Mouse (Mus musculus) CH12.LX (cell line): ENCODE measurements around the gene Iqch.
A peak's percentile ranks its signal among the peaks of the same experiment; 100 is the strongest.

ENCODE experiments used
- CHD2 ChIP-seq: IDR thresholded peaks from 2 replicates; pipeline ENCODE4 v1.6.1; 2011; ENCODE audit warnings: low read length, improper control_type of control experiment
- CTCF ChIP-seq, 2 experiments: IDR thresholded peaks in 1 of 2; conservative IDR thresholded peaks in 1 of 2; 2 replicates each; pipeline ENCODE4 v1.5.1; 2011 to 2012; ENCODE audit warnings: low read depth in 2 of 2, low read length in 2 of 2, improper control_type of control experiment in 1 of 2, inconsistent platforms in 1 of 2, mild to moderate bottlenecking in 1 of 2, moderate library complexity in 1 of 2
- E2F4 ChIP-seq: IDR thresholded peaks from 2 replicates; pipeline ENCODE4 v1.6.1; 2011; ENCODE audit warnings: low read depth, low read length, improper control_type of control experiment; ENCODE audit not compliant: insufficient replicate concordance
- JUND ChIP-seq: conservative IDR thresholded peaks from 2 replicates; pipeline ENCODE4 v1.6.1; 2011; ENCODE audit warnings: low read depth, low read length, improper control_type of control experiment
- KAT2A ChIP-seq: IDR thresholded peaks from 2 replicates; pipeline ENCODE4 v1.6.1; 2012; ENCODE audit warnings: low read length, improper control_type of control experiment, inconsistent platforms; ENCODE audit not compliant: insufficient replicate concordance
- MAZ ChIP-seq: IDR thresholded peaks from 2 replicates; pipeline ENCODE4 v1.6.1; 2012; ENCODE audit warnings: low read depth, mild to moderate bottlenecking, inconsistent platforms, low read length, improper control_type of control experiment, moderate library complexity
- NRF1 ChIP-seq: IDR thresholded peaks from 2 replicates; pipeline ENCODE4 v1.6.1; 2014; ENCODE audit warnings: low read depth, mild to moderate bottlenecking, inconsistent platforms, low read length, improper control_type of control experiment, moderate library complexity
- POLR2A ChIP-seq: IDR thresholded peaks from 2 replicates; pipeline ENCODE4 v1.6.1; 2011; ENCODE audit warnings: low read depth, mild to moderate bottlenecking, improper control_type of control experiment, low read length
- RAD21 ChIP-seq: IDR thresholded peaks from 2 replicates; pipeline ENCODE4 v1.6.1; 2011; ENCODE audit warnings: low read depth, mild to moderate bottlenecking, low read length, improper control_type of control experiment, moderate library complexity
- ZNF384 ChIP-seq: IDR thresholded peaks from 2 replicates; pipeline ENCODE4 v1.6.1; 2012; ENCODE audit warnings: low read depth, low read length, improper control_type of control experiment, inconsistent platforms

- TF ChIP-seq E2F4 (no peak), KAT2A (peak; percentile 89; the same call in 1 of the 2 replicates), ZNF384 (no peak), POLR2A (peak; percentile 73), NRF1 (peak; percentile 75), CHD2 (peak; percentile 63; the same call in 1 of the 2 replicates), JUND (no peak), CTCF (conservative IDR thresholded peaks at IDR 0.05 in 1 of 2, IDR thresholded peaks at IDR 0.05 in 1 of 2; ENCODE audit: low read depth in 2 of 2, low read length in 2 of 2) (no peak), MAZ (peak; percentile 79), RAD21 (no peak)
Measured at GRCm38 (mm10) chr9:63377270-63378142, 224.8 kb downstream of the Iqch start, which contains the start of gene Map2k5.
